Mouse (Mus musculus) inflammation-experienced regulatory T-cells, adult 6 months (primary cell): ENCODE measurements around the gene Mcoln1. TPM values are rescaled to one million over a fixed set of nuclear protein-coding genes. Genes with fewer than 3 reads are reported as not detected.
A peak's percentile ranks its signal among the peaks of the same experiment; 100 is the strongest.

Source experiments
- ATAC-seq: one replicate; pipeline ENCODE4 v1.8.0; 2017
- polyA plus RNA-seq, 3 experiments: library from polyadenylated mRNA; unstranded; fragments of 100-300 nt; shearing (Covaris generic); gene quantifications; one replicate each; pipeline ENCODE4 v1.2.1; 2017

Gene Mcoln1
- polyA plus RNA-seq, 3 experiments from 2014 or later, result 15.3 to 26.3 (median 24.0) TPM

DNA sequence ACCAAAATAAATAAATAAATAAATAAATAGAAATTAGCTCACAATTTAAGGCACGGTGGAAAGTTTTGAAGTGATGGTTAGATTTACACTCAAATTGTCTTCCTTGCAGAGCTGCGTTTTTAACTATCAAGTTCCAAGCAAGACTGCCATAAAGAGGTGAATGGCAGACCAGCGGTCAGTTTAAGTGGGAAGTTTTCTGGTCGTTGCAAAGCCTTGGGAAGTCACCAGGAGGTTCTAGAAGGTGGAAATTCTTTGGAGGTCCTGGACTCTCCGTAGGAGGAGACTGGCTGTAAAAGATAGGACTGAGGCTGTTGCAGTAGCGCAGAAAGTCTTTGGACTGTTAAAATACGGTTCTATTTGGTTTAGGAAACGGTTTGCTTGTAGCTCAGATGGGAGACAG, 506 bp upstream of the Mcoln1 start:
- ATAC-seq, result no peak

DNA sequence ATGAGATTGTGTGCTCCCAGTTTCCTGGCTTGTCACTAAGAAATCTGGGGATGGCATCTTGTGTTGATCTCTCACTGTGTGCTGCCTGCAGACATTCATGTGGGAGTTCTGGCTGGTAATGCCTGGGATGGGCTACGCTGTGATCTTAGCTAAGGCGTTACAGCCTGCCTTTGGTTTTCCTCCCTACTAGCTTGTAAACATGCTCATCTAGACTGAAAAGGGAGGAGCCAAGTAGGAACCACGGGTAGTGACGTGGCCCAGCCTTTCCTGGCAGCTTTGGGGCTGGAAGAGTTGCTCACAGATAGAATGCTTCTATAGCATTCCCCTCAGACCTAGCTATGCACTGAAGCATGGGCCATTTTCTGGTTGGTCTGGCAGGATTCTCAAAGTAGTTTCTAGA, 2.0 kb downstream of the Mcoln1 start:
- ATAC-seq, result no peak

- no peak for ATAC-seq
Observed at GRCm38 (mm10) chr8:3507979-3508754, 7.9 kb downstream of the Mcoln1 start.

DNA sequence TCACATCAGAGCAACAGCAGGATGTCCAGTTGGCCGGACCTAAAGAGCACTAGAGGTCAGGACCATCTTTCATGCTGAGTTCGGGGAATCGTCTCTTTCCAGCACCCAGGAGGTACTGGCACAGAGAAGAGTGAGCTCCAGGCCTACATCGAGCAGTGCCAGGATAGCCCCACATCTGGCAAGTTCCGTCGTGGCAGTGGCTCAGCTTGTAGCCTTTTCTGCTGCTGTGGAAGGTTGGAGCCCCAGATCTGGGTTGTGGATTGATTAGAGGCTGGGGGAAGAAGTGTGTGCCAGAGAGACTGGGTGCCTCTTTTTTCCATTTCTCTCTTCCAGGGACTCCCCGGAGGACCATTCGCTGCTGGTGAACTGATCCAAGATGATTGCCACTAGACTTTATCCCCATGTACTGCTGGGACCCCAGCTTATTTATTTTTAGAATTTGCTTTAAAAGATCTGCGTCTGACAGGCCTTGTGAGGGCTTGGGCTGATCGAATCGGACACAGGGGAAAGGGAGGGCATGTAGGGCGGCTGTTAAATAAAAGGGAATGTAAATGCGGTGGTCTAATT, 14.5 kb downstream of the Mcoln1 start:
- no peak for ATAC-seq

- ATAC-seq, result peak; percentile 72
Observed at GRCm38 (mm10) chr8:3515260-3515671, 15.0 kb downstream of the Mcoln1 start, which contains the start of gene Pnpla6. Gene Pnpla6 (plus strand): TSS chr8:3515384.

- ATAC-seq, result peak; percentile 33
Observed at GRCm38 (mm10) chr8:3515771-3516417, 15.6 kb downstream of the Mcoln1 start.

- ATAC-seq, result peak; percentile 81
Observed at GRCm38 (mm10) chr8:3516450-3517116, 16.3 kb downstream of the Mcoln1 start.

DNA sequence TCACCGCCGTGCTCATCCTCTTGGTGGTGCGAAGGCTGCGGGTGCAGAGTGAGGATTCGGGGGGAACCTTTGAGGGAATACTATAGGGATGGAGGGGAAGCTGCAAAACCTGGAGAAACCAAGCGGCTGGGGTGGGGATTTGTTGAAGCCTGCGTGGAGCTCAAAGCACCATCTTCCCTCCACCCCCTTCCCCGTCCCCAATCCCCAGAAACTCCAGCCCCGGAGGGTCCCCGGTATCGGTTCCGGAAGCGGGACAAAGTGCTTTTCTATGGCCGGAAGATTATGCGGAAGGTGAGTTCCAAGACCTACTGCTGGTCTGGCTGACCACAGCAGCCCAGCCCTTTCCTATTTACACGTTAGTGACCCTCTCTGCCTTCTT, 16.8 kb downstream of the Mcoln1 start:
- no peak for ATAC-seq

GRCm38 (mm10) chr8:3522007-3522697, 21.9 kb downstream of the Mcoln1 start:
- ATAC-seq, result no peak

DNA sequence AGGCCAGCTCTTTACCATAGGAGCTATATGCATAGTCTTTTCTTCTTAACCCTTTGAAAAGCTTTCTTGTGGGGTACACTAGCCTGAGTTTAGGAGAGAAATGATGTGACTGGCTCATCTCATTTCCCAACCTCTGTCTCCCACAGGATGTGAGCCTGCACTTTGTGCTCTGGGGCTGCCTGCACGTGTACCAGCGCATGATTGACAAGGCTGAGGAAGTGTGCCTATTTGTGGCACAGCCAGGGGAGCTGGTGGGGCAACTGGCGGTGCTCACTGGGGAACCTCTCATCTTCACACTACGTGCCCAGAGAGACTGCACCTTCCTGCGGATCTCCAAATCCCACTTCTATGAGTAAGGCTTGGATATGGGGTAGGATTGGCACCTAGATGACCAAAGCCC, 30.6 kb downstream of the Mcoln1 start:
- ATAC-seq, result no peak

GRCm38 (mm10) chr8:3531936-3532335, 31.7 kb downstream of the Mcoln1 start:
- ATAC-seq, result no peak

DNA sequence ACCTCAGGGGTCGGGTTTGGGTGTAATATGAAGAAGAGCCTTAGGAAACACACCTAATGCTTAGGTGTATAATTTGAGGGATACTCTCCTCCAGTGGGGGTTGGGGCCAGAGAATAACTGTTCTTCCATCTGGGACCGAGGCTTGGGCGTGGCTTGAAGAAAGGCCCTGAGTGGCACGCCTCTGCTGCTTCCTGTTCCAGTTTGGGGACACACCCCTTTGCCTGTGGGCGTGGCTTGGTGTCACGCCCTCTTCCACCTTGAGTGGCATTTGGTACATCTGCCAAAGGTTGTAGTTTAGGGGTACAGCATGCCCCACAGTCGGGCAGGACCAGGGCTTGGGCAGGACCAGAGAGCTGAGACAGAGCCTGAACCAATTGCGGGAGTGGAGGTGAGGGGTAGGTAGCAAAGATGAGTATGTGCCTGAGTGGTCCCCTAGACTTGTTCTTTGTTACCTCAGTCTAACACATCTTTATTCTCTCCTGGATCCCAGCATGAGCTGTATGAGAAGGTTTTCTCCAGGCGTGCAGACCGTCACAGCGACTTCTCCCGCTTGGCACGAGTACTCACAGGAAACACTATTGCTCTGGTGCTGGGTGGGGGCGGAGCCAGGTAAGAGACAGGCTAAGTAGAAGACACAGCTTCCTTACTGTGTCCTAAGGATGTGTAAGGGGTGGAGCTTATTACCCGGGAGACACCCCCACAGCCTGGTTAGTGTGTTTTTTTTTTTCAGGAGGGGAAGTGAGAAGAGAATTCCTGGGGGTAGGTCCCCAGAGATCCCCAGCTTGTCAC, 36.0 kb downstream of the Mcoln1 start:
- ATAC-seq, result no peak

DNA sequence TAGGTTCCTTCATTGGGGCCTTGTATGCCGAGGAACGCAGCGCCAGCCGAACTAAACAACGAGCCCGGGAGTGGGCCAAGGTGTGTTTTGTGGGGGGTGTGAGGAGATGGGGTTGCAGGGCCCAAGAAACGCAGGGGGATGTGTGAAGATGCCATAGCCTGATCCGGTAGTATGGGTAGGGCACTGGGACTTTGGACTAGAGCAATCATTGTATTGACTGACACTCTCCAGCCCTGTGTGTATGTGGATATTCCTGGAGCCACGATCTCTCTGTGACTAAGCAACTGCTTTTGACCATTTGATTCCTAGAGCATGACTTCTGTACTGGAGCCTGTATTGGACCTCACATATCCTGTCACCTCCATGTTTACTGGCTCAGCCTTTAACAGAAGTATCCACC, 36.7 kb downstream of the Mcoln1 start:
- no peak for ATAC-seq

DNA sequence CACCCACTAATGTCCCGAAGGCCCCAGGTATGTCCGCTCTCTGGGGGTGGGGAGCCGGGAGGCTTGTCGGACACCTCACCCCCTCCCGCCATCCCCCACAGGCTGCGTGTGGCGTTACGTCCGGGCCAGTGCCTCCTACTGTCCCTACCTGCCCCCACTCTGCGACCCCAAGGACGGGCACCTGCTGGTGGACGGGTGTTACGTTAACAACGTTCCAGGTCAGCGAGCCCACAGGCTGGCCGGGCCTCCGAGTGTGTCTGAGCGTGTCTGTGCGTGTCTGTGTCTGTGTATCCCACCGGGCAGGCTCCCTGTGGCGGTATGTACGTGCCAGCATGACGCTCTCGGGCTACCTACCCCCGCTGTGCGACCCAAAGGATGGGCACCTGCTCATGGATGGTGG, 37.4 kb downstream of the Mcoln1 start:
- ATAC-seq, result no peak

GRCm38 (mm10) chr8:3539146-3539545, 38.9 kb downstream of the Mcoln1 start:
- no peak for ATAC-seq

DNA sequence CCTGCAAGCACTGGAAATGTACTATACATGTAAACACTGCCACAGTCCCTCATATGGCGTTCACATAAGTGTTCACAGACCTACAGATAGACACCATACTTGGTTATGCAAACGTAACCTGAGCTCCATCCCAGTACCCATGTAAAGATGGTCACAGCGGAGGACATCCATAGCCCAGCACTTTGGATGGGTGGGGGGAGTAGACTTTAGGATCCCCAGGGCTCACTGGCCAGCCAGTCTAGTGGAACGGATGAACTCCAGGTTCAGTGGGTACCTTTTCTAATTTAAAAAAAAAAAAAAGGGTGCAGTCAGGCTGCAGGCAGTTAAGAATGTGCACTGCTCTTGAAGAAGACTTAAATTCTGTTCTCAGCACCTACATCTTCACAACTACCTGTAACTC, 39.8 kb downstream of the Mcoln1 start:
- ATAC-seq, result no peak

DNA sequence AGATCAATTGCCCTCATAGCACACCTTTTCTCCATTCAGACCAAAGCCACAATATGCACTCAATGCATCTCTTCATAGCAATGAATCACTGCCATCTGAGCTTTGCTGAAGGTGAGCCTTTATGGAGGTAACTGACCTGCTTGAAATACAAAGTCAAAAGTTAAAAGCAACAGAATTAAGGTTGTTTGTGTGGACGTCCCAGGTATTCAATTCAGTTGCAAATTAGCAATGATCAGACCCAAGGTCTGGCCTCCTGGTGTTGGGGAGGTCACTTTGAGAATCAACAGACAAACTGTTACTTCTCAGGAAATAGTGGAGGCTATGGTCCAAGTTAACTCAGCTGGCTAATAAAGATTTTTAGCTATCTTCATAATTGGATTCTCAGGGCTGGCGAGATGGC, 46.3 kb downstream of the Mcoln1 start:
- ATAC-seq, result no peak

DNA sequence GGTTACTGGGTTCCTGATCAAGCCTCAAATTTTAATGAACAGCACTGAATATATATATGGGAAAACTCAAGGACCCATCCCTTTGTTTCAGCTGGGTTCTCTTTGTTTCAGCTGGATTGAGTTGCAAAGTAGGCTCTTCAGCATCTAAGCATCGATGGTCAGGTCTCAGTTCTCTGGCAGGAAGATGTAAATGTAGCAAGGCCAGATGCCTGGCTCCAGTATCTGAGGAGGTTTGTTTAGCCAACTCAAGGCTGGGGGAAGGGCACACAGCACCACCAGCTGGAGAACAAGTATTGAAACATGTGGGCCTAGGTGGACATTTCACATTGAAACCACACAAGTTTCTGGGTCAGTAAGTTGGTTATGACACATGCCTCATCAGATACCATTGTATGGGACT, 52.0 kb downstream of the Mcoln1 start:
- ATAC-seq, result no peak

GRCm38 (mm10) chr8:3556114-3556513, 55.9 kb downstream of the Mcoln1 start:
- ATAC-seq, result no peak
